Mouse (Mus musculus): ENCODE data around the gene Nup54. TPM values are rescaled to one million over a fixed set of nuclear protein-coding genes. Genes with fewer than 3 reads are reported as not detected.

Gene Nup54
- polyA plus RNA-seq, 1 experiment from 2014 or later = 63.4 TPM

Small RNA genes lying within 50 kb of the gene (microRNA-seq; reads per million reads assigned to microRNA genes)
- gene Mir6415 = not detected

Other genes with a start within 250 kb of the Nup54 start
- gene U90926, start 219.8 kb downstream of the Nup54 start, polyA plus RNA-seq (2015; fragmentation: Nextera tagmentation; extraction: Ambion mirVana) = not detected in 2 replicates
- gene Ppef2, start 178.9 kb downstream of the Nup54 start, polyA plus RNA-seq (2015; fragmentation: Nextera tagmentation; extraction: Ambion mirVana) = 0.11 and 0.35 TPM in 2 replicates
- gene Naaa, start 157.0 kb downstream of the Nup54 start, polyA plus RNA-seq (2015; fragmentation: Nextera tagmentation; extraction: Ambion mirVana) = 8.7 and 10.8 TPM in 2 replicates
- 34.0 and 36.0 TPM in 2 replicates for gene Sdad1, start 124.7 kb downstream of the Nup54 start, polyA plus RNA-seq (2015; fragmentation: Nextera tagmentation; extraction: Ambion mirVana)
- not detected in 2 replicates for gene Cxcl9, start 107.1 kb downstream of the Nup54 start, polyA plus RNA-seq (2015; fragmentation: Nextera tagmentation; extraction: Ambion mirVana)
- 3.5 and 5.4 TPM in 2 replicates for gene Art3, start 103.4 kb downstream of the Nup54 start, polyA plus RNA-seq (2015; fragmentation: Nextera tagmentation; extraction: Ambion mirVana)
- 0.61 TPM in 1 of 2 replicates, not detected in the other for gene Cxcl10, start 86.3 kb downstream of the Nup54 start, polyA plus RNA-seq (2015; fragmentation: Nextera tagmentation; extraction: Ambion mirVana)
- gene Scarb2, start 71.6 kb upstream of the Nup54 start, polyA plus RNA-seq (2015; fragmentation: Nextera tagmentation; extraction: Ambion mirVana) = 25.1 and 27.0 TPM in 2 replicates
- gene Fam47e, start 119.8 kb upstream of the Nup54 start, polyA plus RNA-seq (2015; fragmentation: Nextera tagmentation; extraction: Ambion mirVana) = 0.43 and 0.77 TPM in 2 replicates
- 3.6 and 3.9 TPM in 2 replicates for gene Stbd1, start 167.8 kb upstream of the Nup54 start, polyA plus RNA-seq (2015; fragmentation: Nextera tagmentation; extraction: Ambion mirVana)
- 0.32 and 0.40 TPM in 2 replicates for gene Ccdc158, start 240.1 kb upstream of the Nup54 start, polyA plus RNA-seq (2015; fragmentation: Nextera tagmentation; extraction: Ambion mirVana)
- 1.2 and 1.4 TPM in 2 replicates for gene Shroom3, start 248.2 kb upstream of the Nup54 start, polyA plus RNA-seq (2015; fragmentation: Nextera tagmentation; extraction: Ambion mirVana)